Mouse (Mus musculus) ES-E14 (cell line): ENCODE results near the gene Cdc42bpg. TPM values are rescaled to one million over a fixed set of nuclear protein-coding genes. Genes with fewer than 3 reads are reported as not detected.
"Not testable (repeated sequence)": the region's sequence is repeated elsewhere in the genome, so short reads cannot be mapped to it uniquely, and the experiment has no call there.

Experiments used
- DNase-seq: peaks from one replicate; pipeline ENCODE4 v3.0.0-alpha.2; 2013; ENCODE audit warnings: low read depth, low spot score
- H3K27ac ChIP-seq: 2 replicates; pipeline ENCODE4 v1.5.1; 2012; ENCODE audit warnings: low read depth, mild to moderate bottlenecking, low read length, moderate library complexity, mixed read lengths; ENCODE audit not compliant: poor library complexity, insufficient read depth, severe bottlenecking
- H3K36me3 ChIP-seq: 2 replicates; pipeline ENCODE4 v1.6.1; 2012; ENCODE audit warnings: mild to moderate bottlenecking, low read length, moderate library complexity, mixed read lengths; ENCODE audit not compliant: control insufficient read depth, poor library complexity, insufficient read depth, severe bottlenecking
- H3K4me1 ChIP-seq, 2 experiments: fragments of 150-350 bp in 1 of 2; sonication (generic) in 1 of 2; 2 replicates each; pipeline ENCODE4 v1.6.1; 2012; ENCODE audit warnings: low read length in 2 of 2, mild to moderate bottlenecking in 1 of 2, mixed read lengths in 1 of 2; ENCODE audit not compliant: control insufficient read depth in 2 of 2, insufficient read depth in 2 of 2, poor library complexity in 1 of 2
- H3K4me3 ChIP-seq, 2 experiments: fragments of 150-350 bp in 1 of 2; sonication (generic) in 1 of 2; 2 replicates each; pipeline ENCODE4 v1.5.1; 2012; ENCODE audit warnings: low read length in 2 of 2, low read depth in 1 of 2, mild to moderate bottlenecking in 1 of 2, mixed read lengths in 1 of 2; ENCODE audit not compliant: insufficient read depth in 1 of 2, poor library complexity in 1 of 2, severe bottlenecking in 1 of 2
- H3K9ac ChIP-seq: 2 replicates; pipeline ENCODE4 v1.6.1; 2012; ENCODE audit warnings: low read depth, mild to moderate bottlenecking, low read length, mixed read lengths; ENCODE audit not compliant: poor library complexity, insufficient read depth, severe bottlenecking
- H3K9me3 ChIP-seq: fragments of 150-350 bp; sonication (generic); 2 replicates; pipeline ENCODE4 v1.6.1; 2012; ENCODE audit warnings: low read depth, mild to moderate bottlenecking, low read length; ENCODE audit not compliant: control insufficient read depth, insufficient read depth
- CHD2 ChIP-seq: IDR thresholded peaks from 2 replicates; pipeline ENCODE4 v1.6.1; 2014; ENCODE audit warnings: mild to moderate bottlenecking, low read depth, low read length, inconsistent platforms
- HCFC1 ChIP-seq: IDR thresholded peaks from 2 replicates; pipeline ENCODE4 v1.6.1; 2012; ENCODE audit warnings: low read length, inconsistent platforms, borderline replicate concordance; ENCODE audit not compliant: insufficient read depth
- MAFK ChIP-seq: IDR thresholded peaks from 2 replicates; pipeline ENCODE4 v1.6.1; 2014; ENCODE audit warnings: mild to moderate bottlenecking, low read depth, low read length, inconsistent platforms; ENCODE audit not compliant: insufficient read depth
- ZC3H11A ChIP-seq: IDR thresholded peaks from 2 replicates; pipeline ENCODE4 v1.6.1; 2012; ENCODE audit warnings: low read depth, mild to moderate bottlenecking, inconsistent platforms, low read length, borderline replicate concordance
- ZNF384 ChIP-seq: IDR thresholded peaks from 2 replicates; pipeline ENCODE4 v1.6.1; 2012; ENCODE audit warnings: low read depth, low read length, inconsistent platforms
- in situ Hi-C, 2 experiments: fragments of 600-800 bp; cut with MboI; formaldehyde crosslinking; loops; one replicate each; pipeline ENCODE4 v1.15.1; 2025; ENCODE audit warnings: low sequenced_read_pairs in 2 of 2, inconsistent platforms in 1 of 2; ENCODE audit not compliant: unreplicated experiment in 2 of 2
- total RNA-seq: library from RNA; depleted of rRNA; stranded (reverse); fragments of 300-350 nt; gene quantifications from 2 replicates; pipeline ENCODE4 v1.2.3, GENCODE M21; 2012

Cdc42bpg gene
- total RNA-seq, 1 experiment = 35.5 TPM

DNA sequence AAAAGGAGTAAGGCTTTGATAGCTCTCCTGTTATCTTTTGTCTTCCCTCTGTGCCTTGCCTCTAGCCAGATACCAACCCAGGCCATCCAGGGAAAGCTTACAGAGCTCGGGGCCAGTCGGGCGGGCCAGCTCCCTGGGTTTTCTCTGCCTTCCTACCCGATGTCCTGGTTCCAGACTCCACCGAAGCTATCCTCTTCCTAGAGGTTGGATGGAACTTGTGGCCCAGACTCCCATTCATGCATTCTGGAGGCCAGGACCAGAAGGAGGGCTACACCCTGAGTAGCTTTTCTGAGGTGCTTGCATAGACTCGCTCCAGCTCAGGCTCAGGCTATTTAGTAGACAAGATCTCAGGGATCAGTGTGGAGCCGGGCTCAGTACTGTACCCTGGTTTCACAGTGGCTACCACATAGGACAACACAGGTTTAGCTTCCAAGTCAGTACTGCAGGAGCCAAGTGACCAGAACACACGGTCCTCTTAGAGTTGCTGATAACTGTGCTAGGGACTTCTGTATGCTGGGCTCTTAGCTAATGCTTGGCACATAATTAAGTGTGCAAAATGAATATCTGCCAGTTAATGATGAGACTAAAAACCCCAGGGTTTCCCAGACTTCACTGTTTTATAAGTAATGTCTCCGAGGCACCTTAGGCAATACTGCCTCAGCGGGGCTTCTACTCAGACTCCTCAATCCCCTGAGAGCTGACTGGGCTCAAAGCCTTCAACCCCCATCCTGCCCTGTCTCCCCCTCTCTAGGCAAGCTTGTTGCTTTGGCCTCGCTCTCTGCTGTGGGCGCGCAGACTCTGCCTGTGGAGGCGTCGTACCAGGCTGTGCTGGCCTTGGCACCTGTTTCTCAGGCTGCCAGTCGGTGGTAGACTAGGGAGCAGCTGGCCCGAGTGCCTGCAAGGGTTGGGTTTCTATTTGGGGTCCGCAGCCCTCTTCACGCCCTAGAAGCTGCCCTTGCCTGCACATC lies 19.5 kb upstream of the Cdc42bpg start:
- H3K36me3 ChIP-seq = peaks cover 32% of the 10 kb centered on the region
- no peaks in the 10 kb centered on the region for H3K9me3 ChIP-seq
- TF ChIP-seq CHD2 = no peak
- H3K9ac ChIP-seq = no peak overlapping the region
- in situ Hi-C loops = no loop called here
- DNase-seq = no peak
- H3K4me1 ChIP-seq = peaks cover 0 to 17% of the 10 kb centered on the region in 2 experiments; a peak in 2 of 4 replicates
- no peak overlapping the region for H3K4me3 ChIP-seq
- no peak overlapping the region for H3K27ac ChIP-seq

- Histone ChIP-seq H3K4me1 (peaks cover 0 to 17% of the 10 kb centered on the region in 2 experiments; a peak in 2 of 4 replicates), H3K9ac (no peak overlapping the region), H3K9me3 (no peaks in the 10 kb centered on the region), H3K4me3 (no peak overlapping the region), H3K36me3 (peaks cover 23% of the 10 kb centered on the region), H3K27ac (no peak overlapping the region)
- in situ Hi-C loops = no loop called here
- no peak for TF ChIP-seq HCFC1
- no peak for TF ChIP-seq ZNF384
- TF ChIP-seq MAFK = no peak
- TF ChIP-seq ZC3H11A = no peak
- no peak for DNase-seq
These were observed 17.9 kb upstream of the Cdc42bpg start for GRCm38 (mm10) chr19:6288236-6288894.

- no peak overlapping the region; the same call in 1 of the 2 replicates for H3K9ac ChIP-seq
- H3K36me3 ChIP-seq = peaks cover 23% of the 10 kb centered on the region
- TF ChIP-seq MAFK (no peak), ZNF384 (no peak), CHD2 (no peak), HCFC1 (no peak), ZC3H11A (no peak)
- H3K9me3 ChIP-seq = no peaks in the 10 kb centered on the region
- peaks cover 0 to 17% of the 10 kb centered on the region in 2 experiments; a peak in 2 of 4 replicates for H3K4me1 ChIP-seq
- no peak for DNase-seq
- no peak overlapping the region for H3K27ac ChIP-seq
- in situ Hi-C loops = no loop called here
- no peak overlapping the region for H3K4me3 ChIP-seq
These were observed 16.5 kb upstream of the Cdc42bpg start for GRCm38 (mm10) chr19:6289696-6290238.

DNA sequence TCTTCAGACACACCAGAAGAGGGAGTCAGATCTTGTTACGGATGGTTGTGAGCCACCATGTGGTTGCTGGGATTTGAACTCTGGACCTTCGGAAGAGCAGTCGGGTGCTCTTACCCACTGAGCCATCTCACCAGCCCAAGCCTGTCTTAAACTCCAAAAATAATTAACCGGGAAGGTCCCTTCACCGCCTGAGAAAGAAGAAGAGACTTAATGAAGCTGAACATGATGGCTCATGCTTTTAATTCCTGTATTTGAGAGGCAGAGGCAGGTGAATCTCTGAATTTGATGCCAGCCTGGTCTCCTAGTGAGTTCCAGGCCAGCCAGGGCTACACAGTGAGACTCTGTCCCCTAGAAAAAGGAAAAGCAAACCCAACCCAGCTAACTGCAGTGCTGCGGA lies 15.5 kb upstream of the Cdc42bpg start:
- peak overlapping the region; percentile 32; the same call in 1 of the 2 replicates for H3K27ac ChIP-seq

More for the DNA sequence above, 15.5 kb upstream of the Cdc42bpg start:
- Histone ChIP-seq H3K4me1 (peaks cover 0 to 17% of the 10 kb centered on the region in 2 experiments; a peak in 2 of 4 replicates), H3K36me3 (peaks cover 24% of the 10 kb centered on the region), H3K9ac (peak overlapping the region; percentile 40; the same call in 1 of the 2 replicates)
- H3K9me3 ChIP-seq, in situ Hi-C loops, H3K4me3 ChIP-seq, DNase-seq: not testable (repeated sequence)
